Mouse (Mus musculus): ENCODE data around the gene Gna14.

GRCm38 (mm10) chr19:16482047-16482446 lies 46.5 kb downstream of the Gna14 start:
- TF ChIP-seq GATA1 (IDR thresholded peaks at IDR 0.05; ENCODE audit: borderline replicate concordance, low read length) (no peak), FLI1 (IDR thresholded peaks at IDR 0.05; ENCODE audit: low read length) (no peak)
